Mouse (Mus musculus) midbrain, embryonic 16.5 days (tissue): ENCODE data around the gene Gbf1. TPM values are rescaled to one million over a fixed set of nuclear protein-coding genes. Genes with fewer than 3 reads are reported as not detected.
"Not testable (repeated sequence)": the region's sequence is repeated elsewhere in the genome, so short reads cannot be mapped to it uniquely, and the experiment has no call there.

ENCODE experiments used
- ATAC-seq: fragments of 200-750 bp; cut with Nextera tagmentation; 2 replicates; pipeline ENCODE4 v1.8.0; 2017; ENCODE audit warnings: moderate TSS enrichment
- H3K27ac ChIP-seq: fragments of 300-500 bp; sonication (generic); 2 replicates; pipeline ENCODE4 v1.5.1; 2014; ENCODE audit warnings: mild to moderate bottlenecking, low read length, mixed read lengths
- H3K27me3 ChIP-seq: fragments of 300-500 bp; sonication (generic); 2 replicates; pipeline ENCODE4 v1.6.1; 2014; ENCODE audit warnings: low read depth, low read length, mixed read lengths; ENCODE audit not compliant: control insufficient read depth, insufficient read depth
- H3K36me3 ChIP-seq: fragments of 300-500 bp; sonication (generic); 2 replicates; pipeline ENCODE4 v1.6.1; 2014; ENCODE audit warnings: mild to moderate bottlenecking, low read length, moderate library complexity, mixed read lengths; ENCODE audit not compliant: control insufficient read depth, insufficient read depth
- H3K4me1 ChIP-seq: fragments of 300-500 bp; sonication (generic); 2 replicates; pipeline ENCODE4 v1.6.1; 2014; ENCODE audit warnings: mild to moderate bottlenecking, low read length, mixed read lengths; ENCODE audit not compliant: control insufficient read depth, insufficient read depth
- H3K4me2 ChIP-seq: fragments of 300-500 bp; sonication (generic); 2 replicates; pipeline ENCODE4 v1.6.1; 2014; ENCODE audit warnings: mild to moderate bottlenecking, low read length, mixed read lengths
- H3K4me3 ChIP-seq: fragments of 300-500 bp; sonication (generic); 2 replicates; pipeline ENCODE4 v1.5.1; 2014; ENCODE audit warnings: low read depth, mild to moderate bottlenecking, low read length, moderate library complexity, mixed read lengths
- H3K9ac ChIP-seq: fragments of 300-500 bp; sonication (generic); 2 replicates; pipeline ENCODE4 v1.6.1; 2014; ENCODE audit warnings: low read depth, low read length, mixed read lengths
- H3K9me3 ChIP-seq: fragments of 300-500 bp; sonication (generic); replicated peaks from 2 replicates; pipeline ENCODE4 v1.6.1; 2014; ENCODE audit warnings: mild to moderate bottlenecking, low read length, mixed read lengths; ENCODE audit not compliant: control insufficient read depth, poor library complexity, severe bottlenecking
- WGBS: fragments of 180-500 bp; shearing (Covaris S2); extraction: QIAGEN DNeasy Blood & Tissue Kit; methylation state at CpG from one replicate; pipeline ENCODE4 v1.1.7; 2014; 5-methylcytosine and 5-hydroxymethylcytosine counted together
- polyA plus RNA-seq: library from polyadenylated mRNA; unstranded; fragments of >200 nt; fragmentation: Nextera tagmentation; extraction: Ambion mirVana; gene quantifications from 2 replicates; pipeline ENCODE4 v1.2.1, GENCODE M21; 2015

The Gbf1 gene
- polyA plus RNA-seq, 1 experiment from 2014 or later, result 62.8 TPM

- H3K4me1 ChIP-seq, result no peaks in the 10 kb centered on the region
- no peak overlapping the region for H3K4me3 ChIP-seq
- H3K27me3 ChIP-seq, result no peaks in the 10 kb centered on the region
- ATAC-seq, result no peak
- no peaks in the 10 kb centered on the region for H3K9me3 ChIP-seq
- H3K4me2 ChIP-seq, result no peak overlapping the region
- H3K27ac ChIP-seq, result no peak overlapping the region
- H3K36me3 ChIP-seq, result no peaks in the 10 kb centered on the region
- H3K9ac ChIP-seq, result no peak overlapping the region
- WGBS, result 92% methylated on average over 3 of the region's 3 CpGs
Measured at GRCm38 (mm10) chr19:46198293-46198692, 46.0 kb downstream of the Gbf1 start.

GRCm38 (mm10) chr19:46198891-46199290 lies 46.6 kb downstream of the Gbf1 start:
- ATAC-seq, result no peak
- 83% methylated on average over 5 of the region's 5 CpGs for WGBS

GRCm38 (mm10) chr19:46204166-46204565 lies 51.9 kb downstream of the Gbf1 start:
- H3K9me3 ChIP-seq, result no peaks in the 10 kb centered on the region
- H3K4me2 ChIP-seq, result no peak overlapping the region
- WGBS, result 92% methylated on average over 6 of the region's 6 CpGs
- no peaks in the 10 kb centered on the region for H3K27me3 ChIP-seq
- no peak overlapping the region for H3K9ac ChIP-seq
- H3K27ac ChIP-seq, result no peak overlapping the region
- H3K4me1 ChIP-seq, result no peaks in the 10 kb centered on the region
- H3K36me3 ChIP-seq, result no peaks in the 10 kb centered on the region
- ATAC-seq, result no peak
- no peak overlapping the region for H3K4me3 ChIP-seq

More at GRCm38 (mm10) chr19:46198891-46199290, 46.6 kb downstream of the Gbf1 start:
- no peaks in the 10 kb centered on the region for H3K36me3 ChIP-seq
- H3K9me3 ChIP-seq, result no peaks in the 10 kb centered on the region
- no peak overlapping the region for H3K4me2 ChIP-seq
- no peak overlapping the region for H3K4me3 ChIP-seq
- H3K27ac ChIP-seq, result no peak overlapping the region
- H3K4me1 ChIP-seq, result no peaks in the 10 kb centered on the region
- no peak overlapping the region for H3K9ac ChIP-seq
- H3K27me3 ChIP-seq, result no peaks in the 10 kb centered on the region

GRCm38 (mm10) chr19:46205680-46206079 lies 53.4 kb downstream of the Gbf1 start:
- 92% methylated on average over 6 of the region's 6 CpGs for WGBS
- Histone ChIP-seq H3K27me3 (no peaks in the 10 kb centered on the region), H3K4me3 (no peak overlapping the region), H3K4me1 (no peaks in the 10 kb centered on the region), H3K27ac (no peak overlapping the region), H3K36me3 (no peaks in the 10 kb centered on the region), H3K9ac (no peak overlapping the region), H3K9me3 (no peaks in the 10 kb centered on the region), H3K4me2 (no peak overlapping the region)
- ATAC-seq, result no peak

- H3K4me1 ChIP-seq, result peaks cover 3% of the 10 kb centered on the region; the same call in 1 of the 2 replicates
- no peaks in the 10 kb centered on the region for H3K36me3 ChIP-seq
- ATAC-seq, result no peak
- no peak overlapping the region for H3K27ac ChIP-seq
- H3K4me2 ChIP-seq, result no peak overlapping the region
- H3K9me3 ChIP-seq, result no peaks in the 10 kb centered on the region
- no peak overlapping the region for H3K9ac ChIP-seq
- H3K4me3 ChIP-seq, result no peak overlapping the region
- no peaks in the 10 kb centered on the region for H3K27me3 ChIP-seq
Measured at GRCm38 (mm10) chr19:46210951-46211350, 58.6 kb downstream of the Gbf1 start.

- no peak for ATAC-seq
- no peaks in the 10 kb centered on the region for H3K9me3 ChIP-seq
- H3K9ac ChIP-seq, result no peak overlapping the region
- H3K4me1 ChIP-seq, result peaks cover 3% of the 10 kb centered on the region; the same call in 1 of the 2 replicates
- no peaks in the 10 kb centered on the region for H3K36me3 ChIP-seq
- H3K27ac ChIP-seq, result no peak overlapping the region
- no peaks in the 10 kb centered on the region for H3K27me3 ChIP-seq
- 88% methylated on average over 5 of the region's 5 CpGs for WGBS
- no peak overlapping the region for H3K4me3 ChIP-seq
- no peak overlapping the region for H3K4me2 ChIP-seq
Measured at GRCm38 (mm10) chr19:46214541-46214940, 62.2 kb downstream of the Gbf1 start.

- Histone ChIP-seq H3K36me3 (no peaks in the 10 kb centered on the region), H3K9me3 (no peaks in the 10 kb centered on the region), H3K27me3 (no peaks in the 10 kb centered on the region), H3K27ac (no peak overlapping the region), H3K4me3 (no peak overlapping the region), H3K9ac (no peak overlapping the region), H3K4me1 (peaks cover 3% of the 10 kb centered on the region; the same call in 1 of the 2 replicates), H3K4me2 (no peak overlapping the region)
- ATAC-seq, result no peak
- 60% methylated on average over 3 of the region's 3 CpGs for WGBS
Measured at GRCm38 (mm10) chr19:46215401-46215800, 63.1 kb downstream of the Gbf1 start.

- Histone ChIP-seq H3K27ac (no peak overlapping the region), H3K9me3 (no peaks in the 10 kb centered on the region), H3K4me3 (no peak overlapping the region), H3K4me1 (peaks cover 3% of the 10 kb centered on the region; the same call in 1 of the 2 replicates), H3K36me3 (no peaks in the 10 kb centered on the region), H3K27me3 (no peaks in the 10 kb centered on the region), H3K9ac (no peak overlapping the region), H3K4me2 (no peak overlapping the region)
- no peak for ATAC-seq
- WGBS, result 48% methylated on average over 1 of the region's 1 CpGs
Measured at GRCm38 (mm10) chr19:46216716-46217115, 64.4 kb downstream of the Gbf1 start.

GRCm38 (mm10) chr19:46217347-46217746 lies 65.0 kb downstream of the Gbf1 start:
- not testable (repeated sequence) for H3K27ac ChIP-seq, H3K36me3 ChIP-seq, H3K4me2 ChIP-seq, H3K9me3 ChIP-seq, H3K27me3 ChIP-seq, ATAC-seq, H3K4me3 ChIP-seq, H3K9ac ChIP-seq, H3K4me1 ChIP-seq
